Mouse (Mus musculus): ENCODE results near the gene Selenof. TPM values are rescaled to one million over a fixed set of nuclear protein-coding genes. Genes with fewer than 3 reads are reported as not detected.

The Selenof gene
- polyA plus RNA-seq, 1 experiment from 2014 or later = 560 TPM

GRCm38 (mm10) chr3:144548186-144548845 is 21.8 kb upstream of the Selenof start:
- Histone ChIP-seq H3K4me2 (no peak overlapping the region), H3K27ac (no peak overlapping the region; the same call in 1 of the 2 replicates), H3K9me3 (replicated peaks) (no peaks in the 10 kb centered on the region), H3K36me3 (ENCODE audit: poor library complexity, severe bottlenecking) (no peaks in the 10 kb centered on the region), H3K4me1 (peaks cover 61% of the 10 kb centered on the region), H3K4me3 (no peak overlapping the region), H3K9ac (no peak overlapping the region), H3K27me3 (no peaks in the 10 kb centered on the region)
- WGBS = 80% methylated on average over 7 of the region's 7 CpGs
- no peak for ATAC-seq

DNA sequence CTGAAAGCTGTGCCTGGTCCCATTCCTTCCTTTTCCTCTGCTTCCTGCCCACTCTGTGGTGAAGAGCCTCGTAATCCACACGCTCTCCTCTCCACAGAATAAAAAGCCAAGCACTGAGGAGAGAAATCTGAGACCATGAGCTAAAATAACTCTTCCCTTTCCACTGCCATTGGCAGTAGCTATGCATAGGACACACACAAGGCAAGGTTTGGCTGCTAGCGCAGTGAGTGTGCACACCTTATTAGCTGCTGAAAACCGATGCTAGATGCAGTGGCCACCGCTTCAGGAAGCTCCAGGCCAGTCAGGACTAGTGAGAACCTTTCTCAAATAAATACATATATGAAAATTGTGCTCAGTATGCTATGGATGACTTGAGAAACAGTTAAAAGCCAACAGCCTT is 20.1 kb upstream of the Selenof start:
- ATAC-seq = no peak
- H3K27me3 ChIP-seq = no peaks in the 10 kb centered on the region
- WGBS = 92% methylated on average over 5 of the region's 5 CpGs
- no peaks in the 10 kb centered on the region for H3K36me3 ChIP-seq (ENCODE audit: poor library complexity, severe bottlenecking)
- no peak overlapping the region for H3K27ac ChIP-seq
- H3K4me1 ChIP-seq = peaks cover 75% of the 10 kb centered on the region
- H3K9me3 ChIP-seq (replicated peaks) = no peaks in the 10 kb centered on the region
- H3K4me2 ChIP-seq = no peak overlapping the region
- no peak overlapping the region for H3K4me3 ChIP-seq
- no peak overlapping the region for H3K9ac ChIP-seq

DNA sequence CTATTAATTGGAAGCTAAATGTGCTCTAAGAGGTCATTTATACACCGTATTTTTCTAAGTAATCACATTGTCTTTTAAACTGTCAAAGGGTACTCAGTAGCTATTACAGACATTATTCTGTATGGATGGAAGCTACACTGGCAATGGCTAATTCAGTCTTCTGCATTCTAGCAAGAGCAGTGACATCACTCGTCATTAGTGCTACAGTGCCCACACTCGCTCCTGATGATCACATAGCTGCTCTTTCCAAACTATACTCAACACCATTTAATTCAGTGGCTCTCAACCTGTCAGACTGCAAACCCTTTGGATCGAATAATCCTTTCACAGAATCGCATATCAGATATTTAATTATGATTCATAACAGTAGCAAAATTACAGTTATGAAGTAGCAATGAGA is 19.4 kb upstream of the Selenof start:
- Histone ChIP-seq H3K4me1 (peaks cover 73% of the 10 kb centered on the region), H3K36me3 (ENCODE audit: poor library complexity, severe bottlenecking) (no peaks in the 10 kb centered on the region), H3K9ac (no peak overlapping the region), H3K4me2 (no peak overlapping the region), H3K9me3 (replicated peaks) (no peaks in the 10 kb centered on the region), H3K27me3 (no peaks in the 10 kb centered on the region), H3K4me3 (no peak overlapping the region), H3K27ac (0 out of 2 replicates have a peak overlapping the region, but pooled peaks have one; percentile 45)
- ATAC-seq = no peak
- WGBS = 62% methylated on average over 5 of the region's 5 CpGs

- no peak for ATAC-seq
- 47% methylated on average over 4 of the region's 4 CpGs for WGBS
- no peaks in the 10 kb centered on the region for H3K36me3 ChIP-seq (ENCODE audit: poor library complexity, severe bottlenecking)
- H3K4me2 ChIP-seq = 0 out of 2 replicates have a peak overlapping the region, but pooled peaks have one; percentile 12
- peak overlapping the region; percentile 45; the same call in 1 of the 2 replicates for H3K27ac ChIP-seq
- H3K9ac ChIP-seq = no peak overlapping the region
- H3K4me1 ChIP-seq = peaks cover 72% of the 10 kb centered on the region
- H3K27me3 ChIP-seq = no peaks in the 10 kb centered on the region
- H3K4me3 ChIP-seq = no peak overlapping the region
- H3K9me3 ChIP-seq (replicated peaks) = no peaks in the 10 kb centered on the region
Measured at GRCm38 (mm10) chr3:144551416-144551815, 18.7 kb upstream of the Selenof start.

DNA sequence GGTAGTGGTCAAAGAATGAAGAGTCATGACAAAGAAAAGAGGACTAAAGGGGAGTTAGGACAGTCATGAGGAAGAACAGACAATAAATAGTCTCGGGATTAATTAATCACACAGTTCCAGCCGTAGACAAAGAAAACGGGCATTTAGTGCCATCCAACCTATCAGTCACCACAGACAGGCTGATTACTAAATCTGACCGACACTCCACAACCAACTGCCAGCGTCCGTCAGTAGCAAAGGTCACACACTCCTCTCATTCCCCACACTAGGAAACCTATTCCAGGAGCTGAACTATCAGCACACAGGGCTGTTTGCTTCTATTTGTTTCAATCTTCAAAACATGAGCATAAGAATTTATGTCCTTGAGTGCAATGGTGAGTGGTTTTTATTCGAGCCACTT is 16.2 kb upstream of the Selenof start:
- Histone ChIP-seq H3K27ac (peak overlapping the region; percentile 70), H3K9me3 (replicated peaks) (no peaks in the 10 kb centered on the region), H3K4me3 (no peak overlapping the region), H3K4me2 (peak overlapping the region; percentile 37; the same call in 1 of the 2 replicates), H3K36me3 (ENCODE audit: poor library complexity, severe bottlenecking) (no peaks in the 10 kb centered on the region), H3K27me3 (no peaks in the 10 kb centered on the region), H3K9ac (no peak overlapping the region), H3K4me1 (peaks cover 85% of the 10 kb centered on the region)
- no peak; the same call in 1 of the 2 replicates for ATAC-seq
- 27% methylated on average over 7 of the region's 7 CpGs for WGBS

DNA sequence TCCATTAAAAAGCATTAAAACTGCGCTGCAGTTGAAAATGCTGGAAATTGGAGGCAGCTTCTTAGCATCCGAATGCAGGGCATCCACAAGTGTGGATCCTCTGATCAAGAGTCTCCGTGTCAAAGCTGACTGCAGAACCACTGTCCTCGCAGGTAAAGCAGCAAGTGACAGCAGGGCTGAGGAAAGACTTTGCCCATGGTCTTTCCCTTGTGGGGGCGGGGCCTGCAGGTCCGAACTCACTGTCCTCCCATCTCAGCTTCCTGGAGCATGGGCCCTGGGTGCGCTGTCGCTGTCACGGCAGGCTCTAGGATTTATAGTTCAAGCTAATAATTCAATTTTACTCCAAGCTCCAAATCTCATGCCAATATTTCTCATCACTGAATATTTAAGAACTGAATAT is 15.6 kb upstream of the Selenof start:
- no peak overlapping the region for H3K9ac ChIP-seq
- peaks cover 87% of the 10 kb centered on the region for H3K4me1 ChIP-seq
- no peak overlapping the region for H3K4me3 ChIP-seq
- no peaks in the 10 kb centered on the region for H3K36me3 ChIP-seq (ENCODE audit: poor library complexity, severe bottlenecking)
- peak overlapping the region; percentile 70 for H3K27ac ChIP-seq
- H3K27me3 ChIP-seq = no peaks in the 10 kb centered on the region
- 57% methylated on average over 9 of the region's 9 CpGs for WGBS
- peak overlapping the region; percentile 37 for H3K4me2 ChIP-seq
- no peaks in the 10 kb centered on the region for H3K9me3 ChIP-seq (replicated peaks)
- ATAC-seq = no peak

DNA sequence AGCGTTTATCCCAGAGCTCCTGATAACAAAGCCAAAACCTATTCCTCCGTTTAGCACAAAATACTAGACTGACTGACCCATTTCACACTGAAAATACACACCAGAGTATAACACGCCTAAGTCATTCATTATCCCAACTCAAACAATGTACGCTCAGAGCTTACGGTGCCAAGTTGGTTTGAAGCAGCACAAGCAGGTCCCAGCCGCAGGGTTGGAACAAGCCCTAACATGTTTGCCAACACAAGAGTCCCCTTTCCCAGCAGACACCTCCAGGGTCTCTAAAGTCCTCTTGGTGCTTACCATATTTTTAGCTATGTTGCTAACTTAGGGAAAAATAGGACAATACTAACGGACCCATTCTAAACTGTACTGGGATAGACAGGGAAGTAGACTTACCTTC is 15.0 kb upstream of the Selenof start:
- peaks cover 82% of the 10 kb centered on the region for H3K4me1 ChIP-seq
- H3K27me3 ChIP-seq = no peaks in the 10 kb centered on the region
- 67% methylated on average over 7 of the region's 7 CpGs for WGBS
- H3K36me3 ChIP-seq (ENCODE audit: poor library complexity, severe bottlenecking) = no peaks in the 10 kb centered on the region
- no peaks in the 10 kb centered on the region for H3K9me3 ChIP-seq (replicated peaks)
- H3K4me3 ChIP-seq = no peak overlapping the region
- ATAC-seq = no peak
- H3K9ac ChIP-seq = no peak overlapping the region
- H3K4me2 ChIP-seq = no peak overlapping the region
- no peak overlapping the region for H3K27ac ChIP-seq

DNA sequence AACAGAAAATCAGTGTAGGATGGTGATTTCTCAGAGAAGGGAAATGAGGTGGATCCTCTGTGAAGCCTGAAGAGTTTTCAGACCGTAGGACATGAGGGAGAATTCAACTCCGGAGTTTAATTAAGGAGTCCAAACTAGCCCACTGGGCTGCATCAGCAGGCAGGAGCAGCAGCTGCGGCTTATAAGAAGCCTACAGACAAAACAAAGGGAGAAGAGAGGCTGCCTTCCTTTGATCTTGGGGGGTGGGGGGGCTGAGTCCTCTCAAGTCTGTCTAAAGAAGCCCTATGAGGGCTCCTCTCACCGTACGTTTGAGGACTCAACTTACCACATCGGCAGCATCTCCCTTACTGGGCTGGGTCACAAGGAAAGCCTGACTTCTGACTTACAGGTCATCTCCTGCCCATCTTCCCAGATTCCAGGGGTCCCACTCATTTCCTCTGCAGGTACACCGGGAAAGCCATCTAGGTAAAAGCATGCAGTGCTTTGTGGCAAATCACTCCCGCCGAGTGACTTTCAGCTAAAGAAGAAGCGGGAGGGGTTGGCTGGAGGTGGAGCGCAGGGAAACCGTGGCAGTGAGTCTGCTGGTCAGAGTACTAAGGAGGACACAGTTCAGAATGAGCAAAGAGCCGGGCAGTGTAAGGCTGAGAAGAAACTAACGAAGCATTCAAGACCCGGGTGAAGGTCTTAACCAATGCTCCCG is 13.3 kb upstream of the Selenof start:
- Histone ChIP-seq H3K27me3 (no peaks in the 10 kb centered on the region), H3K4me1 (peaks cover 75% of the 10 kb centered on the region), H3K9me3 (replicated peaks) (no peaks in the 10 kb centered on the region), H3K27ac (peak overlapping the region; percentile 80), H3K4me3 (peak overlapping the region; percentile 24), H3K4me2 (peak overlapping the region; percentile 60), H3K9ac (peak overlapping the region; percentile 61), H3K36me3 (ENCODE audit: poor library complexity, severe bottlenecking) (peaks cover 4% of the 10 kb centered on the region; the same call in 1 of the 2 replicates)
- WGBS = 3% methylated on average over 16 of the region's 16 CpGs
- peak; percentile 22; the same call in 1 of the 2 replicates for ATAC-seq

GRCm38 (mm10) chr3:144558274-144558673 is 11.8 kb upstream of the Selenof start:
- ATAC-seq = peak; percentile 28; the same call in 1 of the 2 replicates
- Histone ChIP-seq H3K36me3 (ENCODE audit: poor library complexity, severe bottlenecking) (peaks cover 4% of the 10 kb centered on the region; the same call in 1 of the 2 replicates), H3K4me3 (no peak overlapping the region), H3K9ac (0 out of 2 replicates have a peak overlapping the region, but pooled peaks have one; percentile 41), H3K4me2 (peak overlapping the region; percentile 60), H3K9me3 (replicated peaks) (no peaks in the 10 kb centered on the region), H3K27me3 (no peaks in the 10 kb centered on the region), H3K27ac (peak overlapping the region; percentile 48), H3K4me1 (peaks cover 63% of the 10 kb centered on the region)
- WGBS = 46% methylated on average over 5 of the region's 5 CpGs

GRCm38 (mm10) chr3:144561511-144562250 is 8.4 kb upstream of the Selenof start:
- Histone ChIP-seq H3K27me3 (no peaks in the 10 kb centered on the region), H3K4me3 (no peak overlapping the region), H3K36me3 (ENCODE audit: poor library complexity, severe bottlenecking) (peaks cover 4% of the 10 kb centered on the region; the same call in 1 of the 2 replicates), H3K9ac (no peak overlapping the region), H3K4me1 (peaks cover 51% of the 10 kb centered on the region), H3K9me3 (replicated peaks) (no peaks in the 10 kb centered on the region), H3K27ac (no peak overlapping the region), H3K4me2 (peak overlapping the region; percentile 15)
- ATAC-seq = no peak
- WGBS = 73% methylated on average over 22 of the region's 22 CpGs

DNA sequence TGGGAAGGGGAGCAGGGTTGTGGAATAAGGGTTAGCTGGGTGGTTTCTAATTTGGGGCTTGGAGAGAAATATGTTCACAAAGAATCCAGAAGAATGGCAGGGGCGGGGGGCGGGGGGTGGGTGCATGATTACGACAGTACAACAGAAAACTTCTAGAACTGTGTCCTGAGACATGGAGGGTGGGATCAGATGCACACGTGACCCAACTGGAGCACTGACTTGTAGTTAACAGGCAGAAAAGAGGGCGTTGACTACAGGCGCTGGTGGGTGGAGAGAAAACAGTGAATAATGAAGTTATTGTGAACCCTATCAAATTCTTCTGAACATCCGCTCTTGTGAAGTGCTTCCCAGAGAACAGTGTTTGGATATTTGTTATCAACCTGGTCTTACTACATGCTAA is 6.2 kb upstream of the Selenof start:
- Histone ChIP-seq H3K9me3 (replicated peaks) (no peaks in the 10 kb centered on the region), H3K4me1 (peaks cover 48% of the 10 kb centered on the region), H3K27ac (no peak overlapping the region), H3K4me3 (no peak overlapping the region), H3K9ac (no peak overlapping the region), H3K27me3 (no peaks in the 10 kb centered on the region), H3K4me2 (no peak overlapping the region), H3K36me3 (ENCODE audit: poor library complexity, severe bottlenecking) (peaks cover 4% of the 10 kb centered on the region; the same call in 1 of the 2 replicates)
- WGBS = 89% methylated on average over 7 of the region's 7 CpGs
- ATAC-seq = no peak

DNA sequence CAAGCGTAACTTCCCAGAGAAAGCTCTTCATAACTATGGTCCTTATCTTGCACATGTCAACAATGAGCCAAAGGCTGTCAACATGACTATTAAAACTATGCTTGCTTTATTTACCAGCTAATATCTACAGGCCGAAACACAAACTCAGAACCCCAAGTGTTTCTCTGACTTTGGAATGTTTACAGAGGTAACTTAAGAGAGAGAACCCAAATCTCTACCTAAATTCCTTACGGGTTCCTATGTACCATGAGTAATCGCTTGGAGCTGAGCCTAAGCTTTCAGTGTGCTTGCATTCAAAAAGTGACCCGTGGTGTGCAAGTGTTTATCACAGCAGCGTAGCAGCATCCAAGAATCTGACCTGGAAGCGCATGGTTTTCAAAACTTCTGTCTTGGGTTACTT is 4.9 kb upstream of the Selenof start:
- Histone ChIP-seq H3K27me3 (no peaks in the 10 kb centered on the region), H3K36me3 (ENCODE audit: poor library complexity, severe bottlenecking) (peaks cover 4% of the 10 kb centered on the region; the same call in 1 of the 2 replicates), H3K9me3 (replicated peaks) (no peaks in the 10 kb centered on the region), H3K4me1 (peaks cover 43% of the 10 kb centered on the region), H3K4me3 (no peak overlapping the region), H3K27ac (no peak overlapping the region), H3K4me2 (no peak overlapping the region), H3K9ac (no peak overlapping the region)
- 83% methylated on average over 7 of the region's 7 CpGs for WGBS
- ATAC-seq = no peak
